9 mouse cellular contexts compared by ENCODE assay signal in genomic region chr5:23830897-23831752, GRCm38 (mm10). TPM values are rescaled to one million over a fixed set of nuclear protein-coding genes. Genes with fewer than 3 reads are reported as not detected.
DNase-seq lines count a peak whose midpoint lies in the region; ATAC-seq lines count a peak whose summit lies in the region.
"Had no signal": no experiment of that assay in that cellular context is flagged by ENCODE, and none has a peak within 500 bp of the region (broad histone marks: within the 10 kb centered on the region; RNA-seq: fewer than 3 reads in every experiment).

No protein-coding gene starts in this region.

- H3K4me1 ChIP-seq in hindbrain, embryonic 14.5 days (replicated peaks; ENCODE audit: control insufficient read depth, insufficient read depth, low read length) = no peaks in the 10 kb centered on the region
- H3K4me1 ChIP-seq in limb, embryonic 13.5 days = peaks cover 4% of the 10 kb centered on the region; the same call in 1 of the 2 replicates
- H3K4me1 ChIP-seq: liver, embryonic 15.5 days had no signal

- ATAC-seq in hindbrain, embryonic 14.5 days (ENCODE audit: low FRiP score) = no peak
- no peak for ATAC-seq in limb, embryonic 13.5 days (ENCODE audit: low FRiP score, low read depth)

- H3K9me3 ChIP-seq in hindbrain, embryonic 14.5 days (ENCODE audit: control insufficient read depth, low read length) = no peaks in the 10 kb centered on the region
- no peaks in the 10 kb centered on the region for H3K9me3 ChIP-seq in limb, embryonic 13.5 days
- H3K9me3 ChIP-seq: liver, embryonic 15.5 days had no signal

- H3K9ac ChIP-seq in hindbrain, embryonic 14.5 days = no peak overlapping the region
- H3K9ac ChIP-seq in limb, embryonic 13.5 days = 0 out of 2 replicates have a peak overlapping the region, but pooled peaks have one; percentile 25
- H3K9ac ChIP-seq: liver, embryonic 15.5 days had no signal

- 0 out of 2 replicates have a peak overlapping the region, but pooled peaks have one; percentile 5 for H3K4me3 ChIP-seq in hindbrain, embryonic 14.5 days (replicated peaks; ENCODE audit: low read length)
- H3K4me3 ChIP-seq in limb, embryonic 13.5 days = peak overlapping the region; percentile 28
- H3K4me3 ChIP-seq: liver, embryonic 15.5 days had no signal

- DNase-seq in cerebellum, postnatal 36 days = peak; percentile 14 to 48
- DNase-seq in cerebellum, adult 9-10 months = no peak
- DNase-seq in thymus, postnatal 4 days = peak; percentile 34
- no peak for DNase-seq in thymus, postnatal 0 days (ENCODE audit: low spot score)
- DNase-seq in hindbrain, embryonic 14.5 days (ENCODE audit: low spot score) = no peak
- peak; percentile 13 to 26 for DNase-seq in right cerebral cortex, adult 2 months (ENCODE audit: low spot score in 2 of 2)
- no peak for DNase-seq in frontal cortex, postnatal 25 days (ENCODE audit: low spot score in 2 of 2)

- H3K4me2 ChIP-seq in hindbrain, embryonic 14.5 days (replicated peaks) = peak overlapping the region; percentile 32
- H3K4me2 ChIP-seq in limb, embryonic 13.5 days (replicated peaks) = peak overlapping the region; percentile 53
- H3K4me2 ChIP-seq: liver, embryonic 15.5 days had no signal

- no peaks in the 10 kb centered on the region for H3K36me3 ChIP-seq in hindbrain, embryonic 14.5 days (replicated peaks; ENCODE audit: control insufficient read depth, insufficient read depth)
- H3K36me3 ChIP-seq in limb, embryonic 13.5 days = no peaks in the 10 kb centered on the region
- H3K36me3 ChIP-seq: liver, embryonic 15.5 days had no signal

- 46% methylated on average over 58 of the region's 58 CpGs for WGBS in hindbrain, embryonic 14.5 days
- WGBS in limb, embryonic 13.5 days = 37% methylated on average over 58 of the region's 58 CpGs

- no peak overlapping the region for H3K27ac ChIP-seq in hindbrain, embryonic 14.5 days
- no peak overlapping the region for H3K27ac ChIP-seq in limb, embryonic 13.5 days
- H3K27ac ChIP-seq: liver, embryonic 15.5 days had no signal

- peaks cover 18% of the 10 kb centered on the region; the same call in 1 of the 2 replicates for H3K27me3 ChIP-seq in hindbrain, embryonic 14.5 days (ENCODE audit: control insufficient read depth, insufficient read depth, low read length)
- peaks cover 31% of the 10 kb centered on the region for H3K27me3 ChIP-seq in limb, embryonic 13.5 days

RNA-seq across cellular contexts. Expression of gene Tomm7, which starts 12.8 kb away (rescaled TPM):
- 193 and 208 TPM in 2 replicates for polyA plus RNA-seq in thymus, postnatal 0 days (2015; fragmentation: Nextera tagmentation; extraction: Ambion mirVana)
- polyA plus RNA-seq in hindbrain, embryonic 14.5 days (2014; fragmentation: Nextera tagmentation; extraction: Ambion mirVana) = 80.0 and 97.7 TPM in 2 replicates
- 107 and 108 TPM in 2 replicates for polyA plus RNA-seq in limb, embryonic 13.5 days (2015; fragmentation: Nextera tagmentation; extraction: Ambion mirVana)

RNA-seq across cellular contexts. Expression of gene Rint1, which starts 43.6 kb away (rescaled TPM):
- 20.8 and 28.3 TPM in 2 replicates for polyA plus RNA-seq in thymus, postnatal 0 days (2015; fragmentation: Nextera tagmentation; extraction: Ambion mirVana)
- 25.8 and 28.8 TPM in 2 replicates for polyA plus RNA-seq in hindbrain, embryonic 14.5 days (2014; fragmentation: Nextera tagmentation; extraction: Ambion mirVana)
- 45.2 and 46.8 TPM in 2 replicates for polyA plus RNA-seq in limb, embryonic 13.5 days (2015; fragmentation: Nextera tagmentation; extraction: Ambion mirVana)

RNA-seq across cellular contexts. Expression of gene Pus7, which starts 47.6 kb away (rescaled TPM):
- 16.5 and 20.7 TPM in 2 replicates for polyA plus RNA-seq in thymus, postnatal 0 days (2015; fragmentation: Nextera tagmentation; extraction: Ambion mirVana)
- 15.3 and 16.2 TPM in 2 replicates for polyA plus RNA-seq in hindbrain, embryonic 14.5 days (2014; fragmentation: Nextera tagmentation; extraction: Ambion mirVana)
- 28.7 and 32.1 TPM in 2 replicates for polyA plus RNA-seq in limb, embryonic 13.5 days (2015; fragmentation: Nextera tagmentation; extraction: Ambion mirVana)

Comparison
In these comparisons a context has a peak if more than half of its experiments do, and no peak if none do; other contexts are left out.
1. DNase-seq: peak in cerebellum, postnatal 36 days (2 of 2), thymus, postnatal 4 days (single experiment) and right cerebral cortex, adult 2 months (2 of 2); none in cerebellum, adult 9-10 months (single experiment), thymus, postnatal 0 days (single experiment), hindbrain, embryonic 14.5 days (single experiment) and frontal cortex, postnatal 25 days (0 of 2).